Mouse (Mus musculus) embryonic fibroblast, embryonic 13.5 days (primary cell): ENCODE results near the gene Gbx2.

Source experiments
- CTCF ChIP-seq: IDR thresholded peaks from 2 replicates; pipeline ENCODE4 v1.5.1; 2011; ENCODE audit warnings: mild to moderate bottlenecking, control low read depth, low read length, moderate library complexity, borderline replicate concordance; ENCODE audit not compliant: insufficient read depth
- POLR2A ChIP-seq: IDR thresholded peaks from 2 replicates; pipeline ENCODE4 v1.6.1; 2011; ENCODE audit warnings: low read depth, mild to moderate bottlenecking, control low read depth, low read length, moderate library complexity

GRCm38 (mm10) chr1:89899761-89900445 lies 31.1 kb downstream of the Gbx2 start:
- no peak for TF ChIP-seq POLR2A
- no peak for TF ChIP-seq CTCF
